Mouse (Mus musculus) testis, postnatal 10 days (tissue): Measurements from ENCODE around the gene Gm3106.
"Not testable (repeated sequence)": the region's sequence is repeated elsewhere in the genome, so short reads cannot be mapped to it uniquely, and the experiment has no call there.

ENCODE experiments used
- DNase-seq: peaks from one replicate; pipeline ENCODE4 v3.0.0; 2021; ENCODE audit warnings: low spot score

Gm3106 gene

DNA sequence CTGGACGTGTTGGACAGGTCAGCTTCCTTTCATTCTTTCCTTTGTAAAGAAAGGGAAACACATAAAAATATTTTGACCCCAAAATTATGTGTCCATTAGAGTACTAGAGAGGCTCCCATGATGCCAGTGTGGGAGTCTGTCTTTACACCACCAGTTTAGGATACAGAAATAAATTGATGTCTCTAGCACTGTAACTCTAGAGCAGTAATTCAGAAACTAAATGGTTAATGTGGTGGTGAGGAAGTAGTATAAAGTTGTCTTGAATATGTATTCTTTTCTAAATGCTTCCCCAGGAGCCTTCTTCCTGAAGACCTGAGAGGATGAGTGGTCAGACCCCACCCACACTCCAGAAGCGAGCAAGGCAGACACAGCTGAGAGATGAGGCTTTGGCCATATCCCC, at the start of gene Gm3106:
TSS of gene Gm3106 (plus strand) at position 301 of the 400 bp plus-strand sequence.
- DNase-seq = not testable (repeated sequence)
